ENCODE assay signal across 21 mouse cellular contexts in genomic region chr13:103093713-103094112, GRCm38 (mm10).
"Had no signal": no experiment of that assay in that cellular context is flagged by ENCODE, and none has a peak within 500 bp of the region (broad histone marks: within the 10 kb centered on the region; RNA-seq: fewer than 3 reads in every experiment).

No protein-coding gene starts in this region.

- H3K27ac ChIP-seq: limb, embryonic 12.5 days; limb, embryonic 15.5 days; liver, embryonic 14.5 days; macrophage; midbrain, embryonic 12.5 days; midbrain, embryonic 15.5 days; neural tube, embryonic 12.5 days; neural tube, embryonic 15.5 days; stomach, postnatal 0 days had no signal

- H3K36me3 ChIP-seq: limb, embryonic 12.5 days; limb, embryonic 15.5 days; midbrain, embryonic 12.5 days; midbrain, embryonic 15.5 days; neural tube, embryonic 12.5 days; neural tube, embryonic 15.5 days had no signal

- H3K9ac ChIP-seq: limb, embryonic 12.5 days; limb, embryonic 15.5 days; liver, embryonic 14.5 days; liver, postnatal 0 days; lung, embryonic 14.5 days; midbrain, embryonic 12.5 days; midbrain, embryonic 15.5 days; neural tube, embryonic 12.5 days; neural tube, embryonic 15.5 days had no signal

- ATAC-seq: intestine, embryonic 16.5 days; liver, postnatal 0 days; lung, postnatal 0 days; midbrain, embryonic 15.5 days had no signal

- H3K4me3 ChIP-seq: limb, embryonic 12.5 days; limb, embryonic 15.5 days; midbrain, embryonic 12.5 days; midbrain, embryonic 15.5 days; neural tube, embryonic 12.5 days; neural tube, embryonic 15.5 days had no signal

- DNase-seq: left cerebral cortex, postnatal 4 days; liver, postnatal 0 days; lung, embryonic 14.5 days; right cerebral cortex, adult 18-20 months; right cerebral cortex, postnatal 14 days; right cerebral cortex, postnatal 4 days; thymus, adult 2 months; thymus, postnatal 14 days; thymus, postnatal 4 days had no signal

- H3K9me3 ChIP-seq: limb, embryonic 12.5 days; limb, embryonic 15.5 days; midbrain, embryonic 12.5 days; midbrain, embryonic 15.5 days; neural tube, embryonic 12.5 days; neural tube, embryonic 15.5 days had no signal

- H3K27me3 ChIP-seq: neural tube, embryonic 12.5 days had no signal

- H3K4me2 ChIP-seq: limb, embryonic 12.5 days; limb, embryonic 15.5 days; liver, embryonic 11.5 days; lung, embryonic 14.5 days; midbrain, embryonic 12.5 days; midbrain, embryonic 15.5 days; neural tube, embryonic 12.5 days had no signal
